Mouse (Mus musculus) right cerebral cortex, adult 18-20 months (tissue): ENCODE results near the gene Cyp27a1.

Experiments
- DNase-seq: peaks from one replicate; pipeline ENCODE4 v3.0.0; 2022; ENCODE audit warnings: mixed read lengths

Gene Cyp27a1

DNA sequence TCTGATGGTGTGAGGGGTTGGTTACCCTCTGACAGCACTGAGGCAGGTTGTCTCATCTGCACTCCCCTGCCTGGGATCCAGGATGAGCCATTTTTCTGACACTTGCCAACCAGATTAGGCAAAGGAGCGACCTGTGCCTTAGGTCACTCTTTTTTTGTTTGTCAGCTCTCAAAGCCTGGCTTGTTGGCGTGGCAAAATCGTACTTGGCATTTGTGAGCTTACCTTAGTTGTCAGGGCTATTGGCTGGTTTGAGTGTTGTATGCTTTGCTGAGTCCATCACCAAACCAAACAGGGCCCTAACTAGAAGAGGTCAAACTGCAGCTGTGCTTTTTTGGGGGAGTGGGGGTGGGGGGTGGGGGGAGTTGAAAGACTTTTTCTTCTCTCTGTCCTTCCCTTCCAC, 5.9 kb downstream of the Cyp27a1 start:
- DNase-seq = no peak

- no peak for DNase-seq
Observed at GRCm38 (mm10) chr1:74721657-74722056, 8.3 kb downstream of the Cyp27a1 start.

- no peak for DNase-seq
Observed at GRCm38 (mm10) chr1:74723748-74724147, 10.4 kb downstream of the Cyp27a1 start.

DNA sequence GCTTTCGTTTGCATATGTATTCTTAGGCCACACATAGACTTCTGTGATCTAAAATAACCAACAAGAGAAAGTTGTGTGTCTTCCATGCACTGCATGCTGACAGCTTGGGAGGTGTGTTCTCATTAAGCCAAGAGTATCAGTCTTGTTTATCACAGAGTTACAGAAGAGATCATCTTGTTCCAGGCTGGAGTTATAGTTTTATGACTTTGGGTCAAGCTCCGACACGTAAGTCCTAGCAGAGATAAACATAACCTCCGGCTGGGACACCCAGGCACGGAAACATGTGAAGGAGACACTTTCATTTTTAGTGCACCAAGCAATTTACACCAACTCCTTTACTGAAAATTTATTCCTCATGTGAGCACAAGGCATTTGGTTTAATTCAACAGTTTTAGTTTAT, 12.7 kb downstream of the Cyp27a1 start:
- no peak for DNase-seq

GRCm38 (mm10) chr1:74726674-74727073, 13.3 kb downstream of the Cyp27a1 start:
- DNase-seq = no peak

DNA sequence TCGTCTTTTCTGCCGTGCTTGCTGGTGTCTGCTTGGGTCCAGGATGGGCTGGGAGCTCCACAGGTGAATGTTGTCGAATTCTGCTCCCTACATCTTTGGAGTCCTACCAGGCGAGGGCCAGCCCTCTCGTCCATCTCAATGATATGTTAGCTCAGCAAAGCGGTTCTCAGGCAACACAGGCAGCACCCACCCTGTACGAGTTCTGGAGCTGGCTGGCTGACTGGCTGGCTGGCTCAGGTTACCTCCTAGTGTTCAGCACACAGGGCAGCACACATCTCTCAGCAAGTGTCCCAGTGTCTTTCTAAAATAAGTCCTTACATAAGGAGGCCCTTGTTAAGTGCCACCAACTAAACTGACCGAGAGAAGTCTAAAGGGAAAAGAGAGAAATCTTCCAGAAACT, 15.1 kb downstream of the Cyp27a1 start:
- no peak for DNase-seq

- no peak for DNase-seq
Observed at GRCm38 (mm10) chr1:74736977-74737376, 23.6 kb downstream of the Cyp27a1 start.

DNA sequence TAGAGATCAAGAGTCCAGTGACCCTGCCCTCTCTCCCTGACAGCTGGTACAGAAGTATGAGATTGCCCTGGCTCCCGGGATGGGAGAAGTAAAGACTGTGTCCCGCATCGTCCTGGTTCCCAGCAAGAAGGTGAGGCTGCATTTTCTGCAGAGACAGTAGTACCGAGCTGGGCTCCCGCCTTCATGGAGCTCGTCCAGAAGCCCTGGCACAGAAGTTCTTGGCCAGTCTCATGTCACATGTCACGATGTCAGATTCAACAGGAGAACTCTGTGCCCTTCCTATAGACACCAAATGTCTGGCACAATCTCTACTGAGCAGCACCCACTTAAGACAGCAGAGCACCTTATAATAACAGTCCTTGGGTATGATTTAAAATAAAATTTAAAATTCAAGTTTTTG, 24.1 kb downstream of the Cyp27a1 start:
- DNase-seq = no peak

DNA sequence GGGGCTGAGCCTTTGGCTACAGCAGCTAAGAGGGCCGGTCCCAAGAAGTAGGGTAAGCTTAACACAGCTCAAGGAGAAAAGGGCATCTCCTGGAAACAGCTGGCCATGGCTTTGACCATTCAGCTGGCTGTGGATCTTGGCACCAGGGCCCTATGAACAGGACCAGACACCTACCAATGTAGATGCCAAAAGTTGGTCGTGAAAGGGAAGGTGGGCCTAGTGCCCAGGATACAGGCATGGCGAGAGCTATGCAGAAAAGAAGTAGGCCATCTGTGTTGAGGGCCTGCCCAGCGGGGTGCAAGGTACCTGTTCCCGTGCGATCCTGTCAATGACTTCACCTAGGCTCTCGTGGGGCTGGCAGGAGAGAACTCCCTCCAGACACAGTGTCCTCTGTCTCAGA, 27.5 kb downstream of the Cyp27a1 start:
- no peak for DNase-seq

GRCm38 (mm10) chr1:74747335-74747734, 34.0 kb downstream of the Cyp27a1 start:
- DNase-seq = no peak

- DNase-seq = peak; percentile 38
Observed at GRCm38 (mm10) chr1:74748643-74749271, 35.4 kb downstream of the Cyp27a1 start, which contains the start of gene Prkag3. Gene Prkag3, minus strand, starts transcription at chr1:74749221.

GRCm38 (mm10) chr1:74749301-74749700, 35.9 kb downstream of the Cyp27a1 start:
- DNase-seq = no peak

DNA sequence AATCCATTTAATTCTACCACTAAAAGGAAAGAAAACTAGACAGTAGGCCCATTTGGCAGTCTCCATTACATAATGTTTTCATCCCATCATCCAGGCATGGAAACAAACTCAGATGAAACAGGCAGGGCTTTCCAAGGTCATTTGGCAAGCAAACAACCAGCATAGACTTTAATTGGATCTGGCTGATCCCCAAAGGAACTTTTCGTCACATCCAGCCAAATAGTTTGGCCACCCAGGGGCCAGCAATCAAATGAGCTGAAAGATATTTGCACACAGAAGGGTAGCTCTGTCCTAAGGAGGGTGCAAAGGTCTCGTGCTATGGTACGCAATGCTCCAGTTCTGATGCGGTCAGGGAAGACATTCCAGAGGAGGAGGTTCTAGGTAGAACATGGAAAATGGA, 37.3 kb downstream of the Cyp27a1 start:
- DNase-seq = peak; percentile 14

- no peak for DNase-seq
Observed at GRCm38 (mm10) chr1:74752150-74752549, 38.8 kb downstream of the Cyp27a1 start.

DNA sequence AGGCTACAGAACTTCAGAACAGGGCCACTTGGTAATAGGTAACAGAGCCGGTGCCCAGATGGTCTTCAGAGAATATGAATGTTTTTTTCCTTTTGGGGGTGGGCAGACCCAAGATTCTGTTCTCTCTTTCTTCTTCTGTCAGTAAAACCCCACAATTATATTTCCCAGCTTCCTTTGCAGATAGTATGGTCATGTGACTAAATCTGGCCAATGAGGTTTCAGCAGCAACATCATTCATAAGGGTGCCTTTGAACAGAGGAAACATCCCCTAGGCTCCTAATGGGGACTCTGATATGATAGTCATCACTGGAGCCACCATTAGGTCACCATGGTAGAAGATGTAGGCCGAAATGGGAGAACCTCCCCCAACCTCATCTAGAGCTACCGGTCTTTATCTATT, 39.5 kb downstream of the Cyp27a1 start:
- no peak for DNase-seq

GRCm38 (mm10) chr1:74753266-74753974, 40.0 kb downstream of the Cyp27a1 start:
- no peak for DNase-seq

- no peak for DNase-seq
Observed at GRCm38 (mm10) chr1:74754175-74754785, 40.9 kb downstream of the Cyp27a1 start.

GRCm38 (mm10) chr1:74759773-74760172, 46.4 kb downstream of the Cyp27a1 start:
- peak; percentile 39 for DNase-seq

GRCm38 (mm10) chr1:74763081-74763480, 49.7 kb downstream of the Cyp27a1 start:
- peak; percentile 73 for DNase-seq

DNA sequence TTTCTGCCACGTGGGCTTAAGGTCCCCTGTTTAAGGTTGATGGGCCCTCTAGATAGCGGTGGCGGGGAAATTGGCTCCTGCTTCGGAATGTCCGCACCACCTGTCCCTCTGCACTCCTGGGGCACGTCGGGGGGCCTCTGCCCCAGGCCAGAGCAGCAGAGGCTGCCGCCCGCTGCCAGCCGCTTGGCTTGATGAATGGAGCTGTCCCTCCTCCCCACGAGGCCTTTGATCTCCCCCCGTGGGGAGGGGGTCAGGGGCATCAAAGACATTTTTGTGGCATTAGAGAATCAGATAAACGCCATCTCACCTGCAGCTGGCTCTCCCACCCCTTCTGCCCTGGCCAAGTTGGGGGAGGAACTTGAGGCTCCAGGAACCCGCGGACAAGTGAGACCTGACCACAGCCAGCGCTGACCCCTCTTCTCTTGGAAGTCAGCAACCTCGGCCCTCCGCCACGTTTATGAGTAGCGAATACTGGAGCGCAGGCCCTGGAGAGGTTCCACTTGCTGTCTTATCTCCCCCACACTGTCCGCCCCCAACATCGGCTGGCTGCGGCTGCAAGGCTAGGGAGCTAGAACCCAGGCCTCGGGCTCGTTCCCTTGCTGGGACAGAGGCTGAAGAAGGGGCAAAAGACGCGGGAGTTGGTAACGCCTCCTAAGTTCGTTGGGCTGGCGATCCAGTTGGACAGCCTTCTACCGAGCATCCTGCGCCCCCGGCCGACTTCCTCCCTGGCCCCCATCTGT, 57.5 kb downstream of the Cyp27a1 start:
- DNase-seq = no peak

- DNase-seq = no peak
Observed at GRCm38 (mm10) chr1:74771467-74771844, 58.1 kb downstream of the Cyp27a1 start.

- no peak for DNase-seq
Observed at GRCm38 (mm10) chr1:74771845-74771930, 58.3 kb downstream of the Cyp27a1 start, which contains the start of gene Wnt6. Gene Wnt6, plus strand, starts transcription at chr1:74771892.

DNA sequence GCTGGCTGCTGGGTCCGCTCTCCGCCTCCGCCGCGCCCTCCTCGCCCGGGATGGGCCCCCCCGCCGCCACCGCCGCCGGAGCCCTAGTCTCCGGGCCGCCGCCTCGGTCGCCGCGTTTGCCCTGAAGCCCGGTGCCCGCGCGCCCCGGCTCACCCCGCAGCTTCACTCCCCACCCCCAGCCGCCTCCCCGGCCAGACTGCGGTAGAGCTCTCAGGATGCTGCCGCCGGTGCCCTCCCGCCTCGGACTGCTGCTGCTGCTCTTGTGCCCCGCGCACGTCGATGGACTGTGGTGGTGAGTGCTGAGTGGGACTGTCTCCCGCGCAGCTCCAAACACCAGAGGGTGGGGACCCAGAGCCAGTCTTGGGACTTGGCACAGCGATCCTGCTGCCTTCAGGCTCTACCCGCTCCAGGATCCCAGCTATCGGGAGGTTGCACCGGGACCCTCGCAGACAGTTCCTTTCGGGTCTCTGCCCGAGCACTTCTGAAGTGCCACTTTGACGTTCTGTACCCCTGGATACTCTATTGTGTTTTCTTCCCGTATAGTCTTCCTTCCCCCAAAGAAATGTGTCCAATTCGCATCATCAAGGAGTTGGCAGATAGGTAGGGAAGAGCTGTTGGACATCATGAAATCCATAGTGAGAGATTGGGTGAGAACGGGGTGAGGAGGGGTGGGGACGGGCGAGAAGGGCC, 58.7 kb downstream of the Cyp27a1 start:
- DNase-seq = no peak
